Mouse (Mus musculus) kidney, postnatal 25 days (tissue): ENCODE results near the gene Cd200r4.
A peak's percentile ranks its signal among the peaks of the same experiment; 100 is the strongest.
"Not testable (repeated sequence)": the region's sequence is repeated elsewhere in the genome, so short reads cannot be mapped to it uniquely, and the experiment has no call there.

Source experiments
- DNase-seq, 2 experiments: peaks; one replicate each; pipeline ENCODE4 v3.0.0; 2021; ENCODE audit warnings: mixed read lengths in 2 of 2

The Cd200r4 gene

GRCm38 (mm10) chr16:44811544-44811943 lies at the start of gene Cd200r4:
Cd200r4 (plus strand) TSS chr16:44811733.
- no peak for DNase-seq

- no peak for DNase-seq
Measured at GRCm38 (mm10) chr16:44761811-44762210, 49.7 kb upstream of the Cd200r4 start.

GRCm38 (mm10) chr16:44765555-44766319 lies 45.8 kb upstream of the Cd200r4 start, which contains the start of gene Cd200r1:
Cd200r1 (plus strand) TSS chr16:44765736.
- no peak for DNase-seq

- DNase-seq, result no peak
Measured at GRCm38 (mm10) chr16:44766320-44766892, 45.1 kb upstream of the Cd200r4 start.

- DNase-seq, result no peak
Measured at GRCm38 (mm10) chr16:44767506-44767905, 44.0 kb upstream of the Cd200r4 start.

GRCm38 (mm10) chr16:44767967-44768366 lies 43.6 kb upstream of the Cd200r4 start:
- no peak for DNase-seq

- no peak for DNase-seq
Measured at GRCm38 (mm10) chr16:44772577-44772976, 39.0 kb upstream of the Cd200r4 start.

GRCm38 (mm10) chr16:44773673-44774072 lies 37.9 kb upstream of the Cd200r4 start:
- no peak for DNase-seq

GRCm38 (mm10) chr16:44774201-44774600 lies 37.3 kb upstream of the Cd200r4 start:
- no peak for DNase-seq

- peak; percentile 21 to 45 for DNase-seq
Measured at GRCm38 (mm10) chr16:44778538-44779147, 32.9 kb upstream of the Cd200r4 start.

- no peak for DNase-seq
Measured at GRCm38 (mm10) chr16:44779494-44779893, 32.0 kb upstream of the Cd200r4 start.

GRCm38 (mm10) chr16:44780751-44781150 lies 30.8 kb upstream of the Cd200r4 start:
- no peak for DNase-seq

GRCm38 (mm10) chr16:44786934-44787333 lies 24.6 kb upstream of the Cd200r4 start:
- no peak for DNase-seq

- no peak for DNase-seq
Measured at GRCm38 (mm10) chr16:44794416-44794815, 17.1 kb upstream of the Cd200r4 start.

- DNase-seq, result no peak
Measured at GRCm38 (mm10) chr16:44805976-44806375, 5.6 kb upstream of the Cd200r4 start.

- DNase-seq, result not testable (repeated sequence)
Measured at GRCm38 (mm10) chr16:44810223-44810622, 1.3 kb upstream of the Cd200r4 start.

GRCm38 (mm10) chr16:44812468-44813065 lies 1.0 kb downstream of the Cd200r4 start:
- DNase-seq, result no peak

GRCm38 (mm10) chr16:44818010-44818409 lies 6.5 kb downstream of the Cd200r4 start:
- DNase-seq, result no peak

- no peak for DNase-seq
Measured at GRCm38 (mm10) chr16:44820545-44820944, 9.0 kb downstream of the Cd200r4 start.

- DNase-seq, result no peak
Measured at GRCm38 (mm10) chr16:44832286-44832685, 20.8 kb downstream of the Cd200r4 start.

- DNase-seq, result not testable (repeated sequence)
Measured at GRCm38 (mm10) chr16:44833189-44833588, 21.7 kb downstream of the Cd200r4 start.

- DNase-seq, result no peak
Measured at GRCm38 (mm10) chr16:44866797-44867196, 55.3 kb downstream of the Cd200r4 start, which contains the start of gene Cd200r2. Cd200r2 (plus strand) TSS chr16:44867097.

GRCm38 (mm10) chr16:44875178-44875577 lies 63.6 kb downstream of the Cd200r4 start:
- DNase-seq, result no peak
